Mouse (Mus musculus) spleen, postnatal 4 days (tissue): ENCODE data around the gene Fkbp14.

Source experiments
- DNase-seq, 2 experiments: peaks; one replicate each; pipeline ENCODE4 v3.0.0; 2022; ENCODE audit warnings: low spot score in 2 of 2

Gene Fkbp14

DNA sequence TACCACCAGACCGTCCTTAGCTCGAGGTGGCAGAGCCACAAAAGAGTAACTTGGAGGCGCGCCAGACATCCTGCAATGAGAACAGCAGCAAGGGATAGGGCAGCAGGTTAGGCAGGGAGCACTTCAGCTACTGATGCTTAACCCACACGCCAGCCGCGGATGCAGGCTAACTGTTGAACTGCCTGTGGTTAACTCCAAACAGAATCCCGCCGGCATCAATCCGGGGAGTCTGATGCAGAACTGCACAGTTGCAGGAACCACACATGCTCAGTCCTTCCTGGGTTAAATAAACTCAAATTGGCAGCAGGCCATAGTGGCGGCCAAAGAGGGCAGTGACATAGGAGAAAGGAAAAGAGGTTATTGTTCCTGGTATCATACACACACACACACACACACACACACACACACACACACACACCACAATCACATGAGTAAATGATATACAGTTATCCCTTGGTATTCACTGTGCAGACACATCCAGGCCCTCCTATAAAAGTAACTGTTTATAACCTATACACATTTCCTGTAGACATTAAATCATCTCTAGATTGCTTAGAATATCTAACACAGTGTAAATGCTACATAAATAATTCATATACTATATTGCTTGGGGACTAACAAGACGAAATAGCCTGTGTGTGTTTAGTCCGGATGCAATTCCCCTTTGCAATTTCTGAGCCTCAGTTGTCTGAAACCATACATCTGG, 48.6 kb downstream of the Fkbp14 start:
- DNase-seq, result no peak

DNA sequence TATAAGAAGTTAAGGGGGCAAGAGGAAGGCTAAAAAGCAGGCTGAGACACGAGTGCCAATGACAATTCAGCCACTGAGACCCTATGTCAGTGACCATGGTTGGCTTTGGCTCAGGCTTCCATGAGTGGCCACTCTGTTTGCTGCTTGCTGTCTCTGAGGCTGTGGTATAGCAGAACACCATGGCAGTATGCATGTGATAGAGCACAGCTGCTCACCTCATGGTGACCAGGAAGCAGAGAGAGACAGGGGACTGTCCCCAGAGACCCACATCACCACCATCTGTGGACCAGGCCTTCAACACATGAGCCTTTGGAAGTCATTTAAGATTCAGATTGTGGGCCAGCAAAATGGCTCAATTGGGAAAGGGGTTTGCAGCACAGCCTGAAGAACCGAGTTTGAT, 53.5 kb downstream of the Fkbp14 start:
- no peak for DNase-seq

DNA sequence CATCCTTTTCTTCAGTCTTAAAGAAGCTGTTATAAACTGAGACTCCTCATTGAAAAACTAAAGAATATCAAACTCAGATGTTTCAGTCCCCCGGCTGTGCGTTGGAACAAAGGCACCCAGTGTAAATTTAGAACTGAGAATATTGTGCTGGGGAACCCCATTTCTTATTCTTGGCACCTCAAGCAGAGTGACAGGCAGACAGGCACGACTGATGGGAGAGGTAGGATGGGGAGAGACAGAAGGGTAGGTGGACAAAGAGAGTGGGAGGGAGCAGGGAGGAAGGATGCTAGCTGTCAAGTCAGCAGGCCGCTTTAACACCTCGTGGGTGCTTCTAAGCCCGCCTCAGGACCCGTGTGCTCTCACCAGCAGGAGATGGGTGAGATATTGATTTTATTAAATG, 54.3 kb downstream of the Fkbp14 start:
- DNase-seq, result no peak

GRCm38 (mm10) chr6:54540252-54540887, 56.7 kb downstream of the Fkbp14 start:
- DNase-seq, result no peak

DNA sequence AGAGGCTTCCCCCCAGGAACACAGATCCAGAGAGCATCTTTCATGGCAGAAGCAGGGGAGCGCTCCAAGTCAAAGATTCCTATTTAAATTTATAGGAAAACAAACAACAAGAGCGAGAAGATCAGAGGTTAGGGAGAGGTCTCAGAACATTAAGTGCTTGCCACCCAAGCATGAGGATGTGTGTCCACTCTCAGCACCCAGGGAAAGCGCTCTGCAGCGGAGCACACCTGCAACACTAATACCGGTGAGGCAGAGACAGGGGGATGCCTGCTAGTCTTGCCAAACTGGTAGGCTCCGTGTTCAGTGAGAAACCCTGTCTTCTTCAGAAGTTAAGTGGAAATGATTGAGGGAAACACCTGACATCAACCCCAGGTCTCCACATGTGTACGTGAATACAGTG, 57.7 kb downstream of the Fkbp14 start:
- DNase-seq, result no peak

GRCm38 (mm10) chr6:54538773-54539173, 58.3 kb downstream of the Fkbp14 start:
- no peak for DNase-seq

- DNase-seq, result no peak
Measured at GRCm38 (mm10) chr6:54537053-54537452, 60.1 kb downstream of the Fkbp14 start.

GRCm38 (mm10) chr6:54535485-54535884, 61.6 kb downstream of the Fkbp14 start:
- DNase-seq, result no peak

GRCm38 (mm10) chr6:54531048-54531481, 66.0 kb downstream of the Fkbp14 start:
- DNase-seq, result no peak

GRCm38 (mm10) chr6:54530182-54530581, 66.9 kb downstream of the Fkbp14 start:
- no peak for DNase-seq

DNA sequence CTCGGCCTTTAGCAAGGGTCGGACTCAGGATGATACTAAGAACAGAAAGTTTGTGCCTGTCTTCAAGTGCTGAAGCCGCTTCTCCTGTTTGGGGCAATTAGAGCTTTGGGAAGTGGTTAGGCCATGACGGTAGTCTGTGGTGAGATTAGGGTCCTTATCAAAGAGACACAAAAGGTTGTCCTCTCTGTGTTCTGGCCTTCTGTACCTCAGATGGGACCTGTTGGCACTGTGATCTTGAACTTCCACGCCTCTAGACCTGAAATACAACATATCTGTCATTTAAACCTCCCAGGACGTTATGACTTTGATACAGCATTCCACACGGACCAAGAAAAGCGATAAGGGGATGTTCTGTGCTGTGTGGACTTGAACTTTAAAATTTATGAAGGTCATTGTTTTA, 68.4 kb downstream of the Fkbp14 start:
- no peak for DNase-seq
